Mouse (Mus musculus) forebrain, embryonic 15.5 days (tissue): Measurements from ENCODE around the gene Ergic1. TPM values are rescaled to one million over a fixed set of nuclear protein-coding genes. Genes with fewer than 3 reads are reported as not detected.

Source experiments
- ATAC-seq: fragments of 200-750 bp; cut with Nextera tagmentation; replicated peaks from 2 replicates; pipeline ENCODE4 v1.8.0; 2017; ENCODE audit warnings: mild to moderate bottlenecking, moderate TSS enrichment, moderate library complexity
- H3K27ac ChIP-seq: fragments of 300-500 bp; sonication (generic); replicated peaks from 2 replicates; pipeline ENCODE4 v1.5.1; 2015; ENCODE audit warnings: mild to moderate bottlenecking, inconsistent platforms
- H3K27me3 ChIP-seq: fragments of 300-500 bp; sonication (generic); 2 replicates; pipeline ENCODE4 v1.6.1; 2015; ENCODE audit warnings: inconsistent platforms
- H3K36me3 ChIP-seq: fragments of 300-500 bp; sonication (generic); 2 replicates; pipeline ENCODE4 v1.6.1; 2015; ENCODE audit warnings: mild to moderate bottlenecking, inconsistent platforms
- H3K4me1 ChIP-seq: fragments of 300-500 bp; sonication (generic); 2 replicates; pipeline ENCODE4 v1.6.1; 2015; ENCODE audit warnings: inconsistent platforms
- H3K4me2 ChIP-seq: fragments of 300-500 bp; sonication (generic); replicated peaks from 2 replicates; pipeline ENCODE4 v1.6.1; 2015; ENCODE audit warnings: mild to moderate bottlenecking, inconsistent platforms
- H3K4me3 ChIP-seq: fragments of 300-500 bp; sonication (generic); 2 replicates; pipeline ENCODE4 v1.5.1; 2015; ENCODE audit warnings: mild to moderate bottlenecking, inconsistent platforms
- H3K9ac ChIP-seq: fragments of 300-500 bp; sonication (generic); replicated peaks from 2 replicates; pipeline ENCODE4 v1.6.1; 2015; ENCODE audit warnings: mild to moderate bottlenecking, inconsistent platforms
- H3K9me3 ChIP-seq: fragments of 300-500 bp; sonication (generic); 2 replicates; pipeline ENCODE4 v1.6.1; 2016; ENCODE audit warnings: inconsistent platforms
- WGBS: fragments of 180-500 bp; shearing (Covaris S2); methylation state at CpG from one replicate; pipeline ENCODE4 v1.1.7; 2015; ENCODE audit warnings: mixed read lengths; 5-methylcytosine and 5-hydroxymethylcytosine counted together
- polyA plus RNA-seq: library from polyadenylated mRNA; unstranded; fragments of >200 nt; fragmentation: Nextera tagmentation; extraction: Ambion mirVana; gene quantifications from 2 replicates; pipeline ENCODE4 v1.2.1, GENCODE M21; 2015

The Ergic1 gene
- polyA plus RNA-seq, 1 experiment from 2014 or later = 98.7 TPM

DNA sequence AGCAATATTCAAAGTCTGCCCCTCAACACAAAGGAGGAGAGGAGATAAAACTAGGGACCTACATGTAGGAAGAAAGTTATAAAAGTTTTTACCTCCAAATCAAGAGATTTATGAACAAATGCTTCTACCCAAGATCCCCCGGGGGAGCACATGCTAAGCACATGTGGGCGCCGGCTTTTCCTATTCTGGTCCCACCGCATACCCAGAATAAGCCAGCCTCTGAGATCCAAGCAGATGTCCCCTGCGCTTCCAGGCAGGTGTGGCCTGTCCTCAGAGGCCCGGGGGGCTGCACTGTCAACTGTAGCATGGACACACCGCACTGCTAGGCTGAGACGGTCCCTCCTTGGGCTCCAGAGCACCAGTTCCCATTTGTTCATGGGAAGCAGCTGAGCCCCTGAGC, 82.2 kb downstream of the Ergic1 start:
- H3K4me3 ChIP-seq = no peak overlapping the region
- H3K9ac ChIP-seq = no peak overlapping the region
- H3K27ac ChIP-seq = no peak overlapping the region
- peaks cover 13% of the 10 kb centered on the region for H3K4me1 ChIP-seq
- H3K36me3 ChIP-seq = peaks cover 72% of the 10 kb centered on the region
- no peak for ATAC-seq
- no peaks in the 10 kb centered on the region for H3K27me3 ChIP-seq
- 97% methylated on average over 8 of the region's 8 CpGs for WGBS
- H3K4me2 ChIP-seq = no peak overlapping the region
- H3K9me3 ChIP-seq = no peaks in the 10 kb centered on the region

GRCm38 (mm10) chr17:26643993-26644392, 82.7 kb downstream of the Ergic1 start:
- Histone ChIP-seq H3K27ac (0 out of 2 replicates have a peak overlapping the region, but pooled peaks have one; percentile 37), H3K4me1 (peaks cover 13% of the 10 kb centered on the region), H3K9me3 (no peaks in the 10 kb centered on the region), H3K27me3 (no peaks in the 10 kb centered on the region), H3K4me3 (no peak overlapping the region), H3K9ac (no peak overlapping the region), H3K4me2 (no peak overlapping the region), H3K36me3 (peaks cover 73% of the 10 kb centered on the region)
- 89% methylated on average over 2 of the region's 2 CpGs for WGBS
- no peak for ATAC-seq

GRCm38 (mm10) chr17:26644509-26645410, 83.5 kb downstream of the Ergic1 start:
- H3K4me2 ChIP-seq = no peak overlapping the region

GRCm38 (mm10) chr17:26645411-26645854, 84.1 kb downstream of the Ergic1 start:
- 0 out of 2 replicates have a peak overlapping the region, but pooled peaks have one; percentile 37 for H3K27ac ChIP-seq
- no peak overlapping the region for H3K4me3 ChIP-seq
- no peak overlapping the region for H3K4me2 ChIP-seq
- H3K9me3 ChIP-seq = no peaks in the 10 kb centered on the region
- H3K36me3 ChIP-seq = peaks cover 70% of the 10 kb centered on the region
- H3K4me1 ChIP-seq = peaks cover 13% of the 10 kb centered on the region
- 90% methylated on average over 8 of the region's 8 CpGs for WGBS
- H3K9ac ChIP-seq = no peak overlapping the region
- H3K27me3 ChIP-seq = no peaks in the 10 kb centered on the region
- no peak for ATAC-seq

More at GRCm38 (mm10) chr17:26644509-26645410, 83.5 kb downstream of the Ergic1 start:
- Histone ChIP-seq H3K4me3 (no peak overlapping the region), H3K27me3 (no peaks in the 10 kb centered on the region), H3K9me3 (no peaks in the 10 kb centered on the region), H3K27ac (peak overlapping the region; percentile 37), H3K4me1 (peaks cover 13% of the 10 kb centered on the region), H3K36me3 (peaks cover 72% of the 10 kb centered on the region), H3K9ac (no peak overlapping the region)
- whole genome bisulfite sequencing = 59% methylated on average over 9 of the region's 9 CpGs
- peak; percentile 46; the same call in 1 of the 2 replicates for ATAC-seq

- WGBS = 86% methylated on average over 13 of the region's 13 CpGs
- Histone ChIP-seq H3K4me3 (no peak overlapping the region), H3K4me1 (peaks cover 13% of the 10 kb centered on the region), H3K4me2 (no peak overlapping the region), H3K27me3 (no peaks in the 10 kb centered on the region), H3K9me3 (no peaks in the 10 kb centered on the region), H3K36me3 (peaks cover 57% of the 10 kb centered on the region), H3K27ac (no peak overlapping the region), H3K9ac (no peak overlapping the region)
- no peak for ATAC-seq
These were observed 86.0 kb downstream of the Ergic1 start for GRCm38 (mm10) chr17:26647283-26647682.

DNA sequence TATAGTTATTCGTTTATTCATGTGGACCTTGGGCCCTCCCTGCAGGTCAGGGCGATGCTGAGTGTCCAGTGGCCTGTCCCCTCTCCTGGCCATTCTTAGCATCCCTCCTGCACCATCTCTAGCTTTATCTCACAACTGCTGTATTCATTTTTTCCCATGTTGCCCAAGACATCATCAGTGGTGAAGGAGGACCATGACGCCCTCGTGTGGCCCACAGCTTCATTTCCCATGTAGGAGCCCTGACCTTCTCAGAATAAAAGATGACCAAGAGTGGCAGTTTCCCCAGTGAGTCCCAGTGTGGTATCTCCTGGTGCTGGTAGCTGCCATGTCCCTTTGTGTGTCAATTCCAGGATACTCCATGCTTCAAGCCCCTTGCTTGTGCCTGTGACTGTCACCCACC, 88.3 kb downstream of the Ergic1 start:
- Histone ChIP-seq H3K4me3 (no peak overlapping the region), H3K9ac (no peak overlapping the region), H3K4me1 (peaks cover 7% of the 10 kb centered on the region), H3K36me3 (peaks cover 45% of the 10 kb centered on the region), H3K9me3 (no peaks in the 10 kb centered on the region), H3K4me2 (no peak overlapping the region), H3K27me3 (no peaks in the 10 kb centered on the region), H3K27ac (no peak overlapping the region)
- WGBS = 83% methylated on average over 4 of the region's 4 CpGs
- ATAC-seq = no peak

GRCm38 (mm10) chr17:26650451-26651363, 89.4 kb downstream of the Ergic1 start:
- peaks cover 50% of the 10 kb centered on the region for H3K36me3 ChIP-seq
- WGBS = 87% methylated on average over 14 of the region's 14 CpGs
- no peaks in the 10 kb centered on the region for H3K9me3 ChIP-seq
- H3K9ac ChIP-seq = no peak overlapping the region
- ATAC-seq = no peak
- H3K4me3 ChIP-seq = no peak overlapping the region
- no peaks in the 10 kb centered on the region for H3K4me1 ChIP-seq
- no peaks in the 10 kb centered on the region for H3K27me3 ChIP-seq
- 0 out of 2 replicates have a peak overlapping the region, but pooled peaks have one; percentile 3 for H3K27ac ChIP-seq
- no peak overlapping the region for H3K4me2 ChIP-seq

DNA sequence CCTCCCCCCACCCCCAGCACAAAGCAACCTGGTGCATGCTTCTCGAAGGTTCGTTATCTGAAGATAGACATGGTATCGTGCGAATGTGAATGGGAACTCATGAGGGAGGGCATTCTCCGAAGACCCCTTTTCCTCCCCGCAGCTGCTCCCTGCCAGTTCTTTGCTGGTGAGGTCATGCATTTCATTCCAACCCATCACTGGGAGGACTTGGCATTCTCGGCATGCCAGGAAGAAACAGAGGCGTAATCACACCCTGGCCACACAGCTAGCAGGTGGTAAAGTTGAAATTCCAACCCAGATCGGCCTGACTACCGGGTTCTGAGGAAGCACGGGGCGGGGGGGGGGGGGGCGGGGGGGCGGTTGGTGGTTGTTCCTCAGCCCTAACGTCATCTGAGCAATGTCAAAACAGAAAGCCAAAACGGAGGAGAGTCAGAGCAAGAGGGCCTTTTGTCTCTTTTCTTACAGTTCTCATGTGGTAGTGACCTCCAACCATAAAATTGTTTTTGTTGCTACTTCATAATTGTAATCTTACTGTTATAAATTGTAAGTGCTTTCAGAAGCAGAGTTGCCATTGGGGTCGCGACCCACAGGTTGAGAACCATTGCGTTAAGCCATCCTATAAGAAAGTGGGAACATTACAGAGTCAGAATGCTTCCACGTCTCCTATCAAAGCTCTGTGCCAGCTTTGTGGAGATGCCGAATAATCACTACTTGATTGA, 97.7 kb downstream of the Ergic1 start:
- H3K9me3 ChIP-seq = no peaks in the 10 kb centered on the region
- H3K4me1 ChIP-seq = peaks cover 22% of the 10 kb centered on the region
- H3K4me3 ChIP-seq = no peak overlapping the region
- no peaks in the 10 kb centered on the region for H3K27me3 ChIP-seq
- H3K36me3 ChIP-seq = peaks cover 30% of the 10 kb centered on the region
- H3K27ac ChIP-seq = no peak overlapping the region
- no peak for ATAC-seq
- H3K4me2 ChIP-seq = no peak overlapping the region
- H3K9ac ChIP-seq = no peak overlapping the region
- WGBS = 38% methylated on average over 18 of the region's 21 CpGs

DNA sequence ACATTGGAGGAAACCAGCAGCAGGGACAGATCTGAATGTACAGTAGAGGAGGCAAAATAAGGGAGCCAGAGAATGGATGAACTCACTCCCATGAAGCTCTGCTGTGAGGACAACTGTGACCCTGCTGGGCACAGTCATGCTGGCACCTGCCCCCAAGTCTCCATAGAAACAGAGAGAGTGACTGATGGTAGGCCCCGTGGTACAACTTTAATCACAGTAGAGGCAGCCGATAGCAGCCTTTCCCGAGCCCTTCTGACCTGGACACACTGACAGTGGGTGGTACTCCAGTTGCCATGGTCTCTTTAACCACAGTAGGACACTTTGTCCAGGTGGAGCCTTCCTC, 98.3 kb downstream of the Ergic1 start:
- Histone ChIP-seq H3K4me2 (no peak overlapping the region), H3K4me1 (peaks cover 22% of the 10 kb centered on the region), H3K9ac (no peak overlapping the region), H3K4me3 (no peak overlapping the region), H3K27me3 (no peaks in the 10 kb centered on the region), H3K27ac (no peak overlapping the region), H3K9me3 (no peaks in the 10 kb centered on the region), H3K36me3 (peaks cover 25% of the 10 kb centered on the region)
- ATAC-seq = no peak
- WGBS = 61% methylated on average over 3 of the region's 3 CpGs

GRCm38 (mm10) chr17:26660192-26660912, 99.1 kb downstream of the Ergic1 start:
- Histone ChIP-seq H3K9ac (no peak overlapping the region), H3K9me3 (no peaks in the 10 kb centered on the region), H3K36me3 (peaks cover 17% of the 10 kb centered on the region), H3K4me1 (peaks cover 22% of the 10 kb centered on the region), H3K27ac (no peak overlapping the region), H3K4me3 (no peak overlapping the region), H3K4me2 (peak overlapping the region; percentile 22), H3K27me3 (no peaks in the 10 kb centered on the region)
- WGBS = 27% methylated on average over 20 of the region's 21 CpGs
- ATAC-seq = peak; percentile 50

DNA sequence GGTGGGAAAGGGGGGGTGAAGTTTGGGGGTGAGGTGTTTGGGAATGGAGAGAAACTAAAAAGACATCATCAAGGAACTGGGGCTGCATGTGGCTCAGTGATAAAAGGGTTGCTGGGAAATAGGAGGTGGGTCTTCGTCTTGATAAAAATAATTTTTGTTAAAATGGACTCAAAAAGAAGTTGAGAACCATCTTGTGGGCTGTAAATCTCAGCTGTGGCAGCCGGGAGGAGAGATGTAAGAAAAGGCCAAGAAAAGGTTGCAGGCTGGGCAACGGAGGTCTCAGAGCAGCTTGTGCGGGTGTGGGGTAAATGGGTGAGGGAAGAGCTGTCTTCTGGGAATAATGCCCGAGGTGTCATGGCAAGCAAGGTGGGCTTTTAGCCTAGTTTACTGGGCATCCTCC, 100.9 kb downstream of the Ergic1 start:
- Histone ChIP-seq H3K9ac (no peak overlapping the region), H3K27me3 (no peaks in the 10 kb centered on the region), H3K36me3 (peaks cover 1% of the 10 kb centered on the region; the same call in 1 of the 2 replicates), H3K4me3 (no peak overlapping the region), H3K27ac (no peak overlapping the region), H3K9me3 (no peaks in the 10 kb centered on the region), H3K4me1 (peaks cover 22% of the 10 kb centered on the region), H3K4me2 (no peak overlapping the region)
- no peak for ATAC-seq
- whole genome bisulfite sequencing = 78% methylated on average over 5 of the region's 5 CpGs
